Mouse (Mus musculus) cerebellum, adult 2 months (tissue): Measurements from ENCODE around the gene Aoah.

Source experiments
- CTCF ChIP-seq: fragments of 200-500 bp; IDR thresholded peaks from 2 replicates; pipeline ENCODE4 v1.5.1; 2011; ENCODE audit warnings: low read depth, mild to moderate bottlenecking, control low read depth, low read length, moderate library complexity, borderline replicate concordance; ENCODE audit not compliant: insufficient read depth
- POLR2A ChIP-seq: fragments of 200-500 bp; IDR thresholded peaks from 2 replicates; pipeline ENCODE4 v1.6.1; 2011; ENCODE audit warnings: low read length, control low read depth, borderline replicate concordance; ENCODE audit not compliant: insufficient read depth

DNA sequence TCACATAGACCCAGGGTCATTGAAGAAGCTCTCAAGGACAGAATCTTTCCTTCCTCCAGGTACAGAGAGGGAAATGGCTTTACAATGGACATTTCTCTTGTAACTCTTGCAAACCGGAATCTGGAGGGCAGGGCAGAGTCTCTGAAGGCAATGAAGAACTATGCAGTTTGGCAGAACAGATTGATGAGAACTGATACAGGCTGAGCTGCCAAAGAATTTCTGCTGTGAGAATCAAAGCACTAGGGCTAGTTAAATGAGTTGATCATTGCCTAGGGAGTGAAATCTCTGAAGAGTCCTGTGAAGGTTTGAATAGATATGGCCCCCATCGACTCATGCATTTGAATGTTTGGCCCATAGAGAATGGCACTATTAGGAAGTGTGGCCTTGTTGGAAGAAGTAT is 34.8 kb downstream of the Aoah start:
- TF ChIP-seq POLR2A (no peak), CTCF (no peak)
